Mouse (Mus musculus): ENCODE results near the gene Nxpe3.

DNA sequence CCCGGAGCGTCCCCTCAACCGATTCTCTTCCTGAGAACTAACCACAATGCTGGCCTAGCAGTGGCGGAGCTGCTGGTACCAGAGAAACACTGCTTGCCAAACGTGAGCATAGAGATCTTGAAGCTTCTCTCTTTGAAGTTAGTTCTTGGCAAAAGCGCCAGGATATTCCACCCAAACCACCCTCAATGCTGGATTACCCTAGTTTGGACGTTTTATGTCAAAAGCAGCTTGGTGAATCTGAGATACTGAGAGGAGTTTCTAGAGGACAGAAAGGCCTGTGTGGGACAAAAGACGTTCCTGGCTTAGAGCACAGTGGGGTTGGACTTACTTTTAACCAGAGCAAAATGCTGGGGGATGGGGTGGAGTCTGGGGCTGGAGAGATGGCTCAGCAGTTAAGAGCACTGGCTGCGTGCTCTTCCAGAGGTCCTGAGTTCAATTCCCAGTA lies 588 bp upstream of the Nxpe3 start:
- TF ChIP-seq CTCF (IDR thresholded peaks at IDR 0.05; ENCODE audit: low read depth, low read length): no peak
- TF ChIP-seq POLR2A (IDR thresholded peaks at IDR 0.05; ENCODE audit: extremely low read depth, insufficient read depth, low read length): no peak

Data from liver, adult 2 months (tissue).